Mouse (Mus musculus): ENCODE data around the gene Ctxn2. TPM values are rescaled to one million over a fixed set of nuclear protein-coding genes. Genes with fewer than 3 reads are reported as not detected.
"Not testable (repeated sequence)": the region's sequence is repeated elsewhere in the genome, so short reads cannot be mapped to it uniquely, and the experiment has no call there.

Gene Ctxn2
- total RNA-seq (2014; rRNA removed) (10.2 and 10.9 TPM in 2 replicates), polyA plus RNA-seq (2015; fragmentation: Nextera tagmentation; extraction: Ambion mirVana) (37.6 and 39.4 TPM in 2 replicates)

DNA sequence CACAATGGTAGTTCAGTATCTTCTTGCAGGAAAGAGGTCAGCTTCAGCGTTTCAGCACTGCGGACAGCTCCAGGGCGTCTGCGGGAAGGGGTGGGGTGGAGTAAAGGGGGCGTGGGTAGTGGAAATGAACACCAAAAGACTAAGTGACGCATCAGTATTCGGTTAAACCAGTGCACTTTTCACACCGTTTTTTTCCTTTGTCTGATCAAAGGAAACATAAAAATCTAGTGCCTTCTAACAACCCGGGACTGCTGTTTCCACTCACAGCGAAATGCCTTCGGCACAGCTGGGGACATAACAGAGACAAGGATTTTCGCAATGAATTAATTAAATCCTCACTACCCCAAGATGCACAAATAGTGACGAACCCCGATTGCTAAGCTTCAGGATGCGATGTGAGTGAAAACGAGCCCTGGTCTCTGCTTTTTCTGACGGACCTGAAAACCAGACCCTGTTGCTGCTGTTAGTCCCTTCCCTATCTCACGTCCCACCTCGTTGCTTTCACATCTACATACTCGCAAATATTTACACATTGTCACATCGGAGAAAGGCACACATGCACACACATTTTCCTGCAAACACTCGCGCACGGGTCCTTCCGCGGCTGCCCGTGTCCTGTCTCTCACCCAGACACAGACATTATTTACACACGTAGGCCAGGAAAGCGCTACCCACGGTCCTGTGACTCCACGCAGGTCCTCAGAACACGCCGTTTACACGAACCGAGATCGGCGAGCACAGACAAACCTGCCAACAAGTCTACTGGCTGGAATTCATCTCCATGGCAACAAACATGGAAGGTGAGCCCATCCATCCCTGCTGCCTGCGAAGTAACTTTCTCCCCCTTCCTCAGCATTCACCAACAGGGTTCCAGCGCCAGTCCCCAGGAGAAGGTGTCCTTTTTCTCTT is at the start of gene Ctxn2:
Ctxn2 (plus strand) TSS at position 790 of the 909 bp plus-strand sequence.
- Histone ChIP-seq H3K27me3 (ENCODE audit: insufficient read depth, low read length) (no peaks in the 10 kb centered on the region), H3K27ac (peak within 1 kb of the TSS; percentile 81), H3K9ac (replicated peaks; ENCODE audit: low read length) (peak within 1 kb of the TSS; percentile 62), H3K4me2 (ENCODE audit: low read depth, low read length) (peak within 1 kb of the TSS; percentile 71), H3K4me1 (ENCODE audit: insufficient read depth, low read length) (peaks cover 4% of the 10 kb centered on the region; the same call in 1 of the 2 replicates), H3K9me3 (ENCODE audit: low read length) (no peaks in the 10 kb centered on the region), H3K36me3 (ENCODE audit: insufficient read depth, low read length) (no peaks in the 10 kb centered on the region), H3K4me3 (ENCODE audit: low read length) (peak within 1 kb of the TSS; percentile 47)
- ATAC-seq (peak; percentile 91), DNase-seq (ENCODE audit: low spot score) (peak; percentile 78)
- WGBS: under 1% methylated on average over 39 of the region's 39 CpGs
- no peak for TF ChIP-seq CTCF (IDR thresholded peaks at IDR 0.05; ENCODE audit: low read depth)

- no peak overlapping the region for H3K27ac ChIP-seq
- H3K36me3 ChIP-seq (ENCODE audit: insufficient read depth, low read length): peaks cover 9% of the 10 kb centered on the region; the same call in 1 of the 2 replicates
- H3K9ac ChIP-seq (replicated peaks; ENCODE audit: low read length): no peak overlapping the region
- H3K27me3 ChIP-seq (ENCODE audit: insufficient read depth, low read length): no peaks in the 10 kb centered on the region
- TF ChIP-seq CTCF (IDR thresholded peaks at IDR 0.05; ENCODE audit: low read depth): no peak
- H3K4me1 ChIP-seq (ENCODE audit: insufficient read depth, low read length): no peaks in the 10 kb centered on the region
- ATAC-seq (no peak), DNase-seq (ENCODE audit: low spot score) (no peak)
- no peak overlapping the region for H3K4me2 ChIP-seq (ENCODE audit: low read depth, low read length)
- H3K4me3 ChIP-seq (ENCODE audit: low read length): no peak overlapping the region
- H3K9me3 ChIP-seq (ENCODE audit: low read length): no peaks in the 10 kb centered on the region
- 91% methylated on average over 7 of the region's 7 CpGs for WGBS
Observed at GRCm38 (mm10) chr2:125088757-125089156, 47.7 kb upstream of the Ctxn2 start.

DNA sequence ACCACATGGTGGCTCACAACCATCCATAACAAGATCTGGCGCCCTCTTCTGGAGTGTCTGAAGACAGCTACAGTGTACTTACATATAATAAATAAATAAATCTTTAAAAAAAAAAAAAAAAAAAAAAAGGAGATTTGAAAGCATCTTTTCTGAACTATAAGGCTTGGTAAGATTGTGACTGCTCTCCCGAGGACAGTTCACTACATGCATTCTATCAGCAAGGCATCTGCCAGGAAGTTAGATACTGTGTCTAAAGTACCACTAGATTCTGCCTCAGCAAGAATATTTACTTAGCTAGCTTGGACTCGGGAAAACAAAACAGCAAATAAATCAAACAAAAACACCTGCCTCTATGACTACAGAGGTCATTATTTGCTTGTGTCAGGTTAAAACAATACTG is 44.4 kb upstream of the Ctxn2 start:
- WGBS: 78% methylated on average over 3 of the region's 3 CpGs
- DNase-seq (ENCODE audit: low spot score); H3K36me3 ChIP-seq (ENCODE audit: insufficient read depth, low read length); H3K4me2 ChIP-seq (ENCODE audit: low read depth, low read length); ATAC-seq; H3K9ac ChIP-seq (replicated peaks; ENCODE audit: low read length); H3K9me3 ChIP-seq (ENCODE audit: low read length); H3K4me1 ChIP-seq (ENCODE audit: insufficient read depth, low read length); H3K27me3 ChIP-seq (ENCODE audit: insufficient read depth, low read length); H3K27ac ChIP-seq; H3K4me3 ChIP-seq (ENCODE audit: low read length): not testable (repeated sequence)

DNA sequence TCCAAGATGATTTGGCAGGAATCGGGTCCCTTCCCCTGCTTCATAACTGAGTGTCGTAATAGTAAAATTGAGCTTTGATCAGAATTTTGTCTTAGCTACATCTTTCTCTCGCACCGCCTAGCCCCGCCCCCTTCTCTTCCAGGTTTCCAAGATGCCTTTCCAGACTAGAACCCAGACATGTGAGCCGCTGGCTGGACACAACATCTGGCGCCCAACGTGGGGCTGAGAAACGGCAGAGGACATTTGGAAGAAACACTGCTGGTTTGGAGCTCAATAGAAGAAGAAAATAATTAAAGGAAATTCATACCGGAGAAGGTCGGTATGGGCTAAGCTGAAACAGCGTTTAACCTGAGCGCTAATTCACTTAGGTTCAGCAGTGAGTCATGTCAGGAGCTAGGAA is 32.0 kb upstream of the Ctxn2 start:
- H3K9me3 ChIP-seq (ENCODE audit: low read length); H3K9ac ChIP-seq (replicated peaks; ENCODE audit: low read length); H3K4me1 ChIP-seq (ENCODE audit: insufficient read depth, low read length); H3K27me3 ChIP-seq (ENCODE audit: insufficient read depth, low read length); ATAC-seq; H3K4me3 ChIP-seq (ENCODE audit: low read length); H3K4me2 ChIP-seq (ENCODE audit: low read depth, low read length); H3K27ac ChIP-seq; DNase-seq (ENCODE audit: low spot score): not testable (repeated sequence)
- H3K36me3 ChIP-seq (ENCODE audit: insufficient read depth, low read length): peaks cover 20% of the 10 kb centered on the region
- WGBS: 97% methylated on average over 13 of the region's 13 CpGs

GRCm38 (mm10) chr2:125106536-125106935 is 30.0 kb upstream of the Ctxn2 start:
- not testable (repeated sequence) for H3K27me3 ChIP-seq (ENCODE audit: insufficient read depth, low read length); H3K4me2 ChIP-seq (ENCODE audit: low read depth, low read length); H3K4me1 ChIP-seq (ENCODE audit: insufficient read depth, low read length); ATAC-seq; H3K27ac ChIP-seq; H3K9ac ChIP-seq (replicated peaks; ENCODE audit: low read length); DNase-seq (ENCODE audit: low spot score); H3K4me3 ChIP-seq (ENCODE audit: low read length); H3K9me3 ChIP-seq (ENCODE audit: low read length)
- WGBS: 86% methylated on average over 4 of the region's 4 CpGs
- peaks cover 16% of the 10 kb centered on the region for H3K36me3 ChIP-seq (ENCODE audit: insufficient read depth, low read length)

GRCm38 (mm10) chr2:125119381-125120110 is 16.9 kb upstream of the Ctxn2 start:
- no peaks in the 10 kb centered on the region for H3K27me3 ChIP-seq (ENCODE audit: insufficient read depth, low read length)
- ATAC-seq (no peak), DNase-seq (ENCODE audit: low spot score) (no peak)
- H3K4me3 ChIP-seq (ENCODE audit: low read length): no peak overlapping the region
- 64% methylated on average over 6 of the region's 6 CpGs for WGBS
- 0 out of 2 replicates have a peak overlapping the region, but pooled peaks have one; percentile 0 for H3K4me2 ChIP-seq (ENCODE audit: low read depth, low read length)
- peaks cover 8% of the 10 kb centered on the region; the same call in 1 of the 2 replicates for H3K36me3 ChIP-seq (ENCODE audit: insufficient read depth, low read length)
- H3K27ac ChIP-seq: no peak overlapping the region
- TF ChIP-seq CTCF (IDR thresholded peaks at IDR 0.05; ENCODE audit: low read depth): no peak
- no peak overlapping the region for H3K9ac ChIP-seq (replicated peaks; ENCODE audit: low read length)
- H3K4me1 ChIP-seq (ENCODE audit: insufficient read depth, low read length): 0 out of 2 replicates have a peak, but pooled peaks cover 9% of the 10 kb centered on the region
- H3K9me3 ChIP-seq (ENCODE audit: low read length): no peaks in the 10 kb centered on the region

Data from hindbrain, postnatal 0 days (tissue).